Mouse (Mus musculus) spleen, postnatal 4 days (tissue): ENCODE results near the gene Igtp.
"Not testable (repeated sequence)": the region's sequence is repeated elsewhere in the genome, so short reads cannot be mapped to it uniquely, and the experiment has no call there.

ENCODE experiments used
- DNase-seq, 2 experiments: peaks; one replicate each; pipeline ENCODE4 v3.0.0; 2022; ENCODE audit warnings: low spot score in 2 of 2

The Igtp gene

DNA sequence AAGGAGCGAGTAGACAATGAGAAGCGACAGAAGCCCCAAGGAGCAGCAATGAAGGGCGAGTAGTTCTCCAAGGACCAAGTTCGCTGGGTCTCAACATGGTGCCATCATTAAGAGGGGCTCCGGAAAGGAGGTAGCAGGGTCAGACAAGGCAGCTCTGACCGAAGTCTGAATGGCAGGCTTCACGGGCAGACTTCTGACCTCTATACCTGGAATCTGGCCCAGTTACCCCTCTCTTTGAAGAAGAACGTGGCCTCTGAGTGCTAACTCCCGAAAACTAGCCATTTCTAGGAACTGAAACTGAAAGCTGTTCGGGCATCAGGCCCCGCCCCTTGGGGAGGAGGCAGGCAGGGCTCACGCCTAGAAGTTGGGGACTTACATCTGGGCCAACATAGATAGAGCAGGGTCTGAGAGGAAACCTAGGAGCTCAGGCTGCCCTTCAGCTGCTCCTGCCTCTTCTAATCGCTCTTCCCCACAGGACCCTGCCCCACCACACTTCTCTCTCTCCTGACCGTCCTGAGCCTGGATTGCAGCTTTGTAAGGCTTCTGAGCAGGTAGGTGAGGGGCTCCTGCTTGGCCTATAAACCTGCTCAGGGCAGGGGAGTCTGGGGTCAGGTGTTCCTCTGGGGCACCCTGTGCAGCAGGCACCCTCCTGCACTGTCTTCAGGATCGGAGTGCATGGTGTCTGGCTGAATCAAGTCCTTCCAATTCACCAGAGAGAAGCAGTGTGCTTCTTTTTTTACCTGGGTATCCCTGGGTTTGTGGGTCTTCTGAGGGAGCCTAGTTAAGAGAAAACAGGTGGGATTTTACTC lies at the start of gene Igtp, which contains the start of gene Irgm2:
Igtp (plus strand) TSS at position 328 of the 809 bp plus-strand sequence.
Irgm2 (plus strand) TSS at position 390 of the 809 bp plus-strand sequence.
- DNase-seq: peak; percentile 87 to 89

DNA sequence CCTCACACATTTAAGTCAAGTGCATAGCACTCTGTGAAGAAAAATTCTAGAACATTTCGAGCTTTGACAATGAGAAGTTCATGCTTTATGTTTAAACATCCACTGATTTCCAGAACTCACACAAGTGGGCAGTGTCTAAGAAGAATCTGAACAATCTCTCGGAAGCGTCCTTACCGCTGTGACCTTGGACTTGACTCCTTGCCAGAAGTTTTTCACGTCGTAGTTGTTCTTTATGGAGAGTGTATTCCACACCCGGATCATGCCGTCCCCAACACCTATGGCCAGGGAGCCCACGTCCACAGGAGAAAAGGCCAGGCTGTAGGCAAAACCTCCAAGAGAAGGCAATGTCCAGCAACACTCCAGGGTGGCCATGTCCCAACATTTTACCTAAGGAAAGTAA lies 43.9 kb upstream of the Igtp start:
- no peak for DNase-seq

DNA sequence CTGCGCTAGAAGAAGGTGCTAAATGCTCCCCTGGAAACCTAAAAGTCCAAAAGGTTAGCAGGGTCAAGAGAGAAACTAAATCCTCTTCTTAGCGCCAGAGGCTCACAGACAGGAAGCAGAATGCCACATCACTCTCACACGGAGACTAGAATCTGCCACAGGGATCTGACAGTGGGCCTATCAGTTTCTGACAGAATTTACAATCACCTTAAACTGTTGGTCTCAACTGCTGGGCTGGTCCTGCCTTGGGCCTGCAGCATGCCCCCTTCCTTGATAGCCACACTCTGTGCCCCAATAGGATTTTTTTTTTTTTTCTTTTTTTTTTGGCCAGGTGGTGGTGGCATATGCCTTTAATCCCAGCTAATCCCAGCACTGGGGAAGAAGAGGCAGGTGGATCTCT lies 42.5 kb upstream of the Igtp start:
- no peak for DNase-seq

DNA sequence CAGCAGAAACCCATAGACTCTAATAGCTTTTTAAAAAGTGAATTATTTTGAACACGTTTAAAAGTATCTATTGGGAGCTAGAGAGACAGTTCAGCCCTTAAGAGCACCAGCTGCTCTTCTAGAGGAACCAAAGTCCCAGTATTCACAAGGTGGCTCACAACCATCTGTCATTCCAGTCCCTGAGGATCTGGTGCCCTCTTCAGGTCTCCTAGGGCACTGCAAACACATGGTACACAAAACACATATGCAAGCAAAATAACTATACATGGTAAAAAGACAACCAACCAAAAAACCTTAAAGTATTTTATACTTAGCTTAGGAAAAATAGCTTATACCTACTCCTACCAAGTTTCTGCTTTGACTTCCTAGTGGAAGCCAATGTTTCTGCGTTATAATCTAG lies 34.3 kb upstream of the Igtp start:
- no peak for DNase-seq

DNA sequence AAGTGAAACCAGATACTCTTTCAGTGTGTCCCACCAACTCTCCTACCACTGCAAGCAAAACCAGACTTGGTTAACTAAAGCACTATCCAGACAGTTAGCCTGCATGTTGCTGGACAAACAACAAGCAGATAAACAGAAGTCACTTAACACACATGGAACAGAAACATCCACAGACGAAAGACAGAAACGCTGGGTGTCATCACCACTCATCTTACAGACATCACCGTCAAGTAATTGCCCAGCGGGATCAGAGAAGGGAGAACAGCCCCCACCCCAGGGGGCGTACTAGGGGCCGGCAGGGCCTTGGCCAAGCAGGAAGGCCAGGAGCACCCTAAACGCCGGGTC lies 31.6 kb upstream of the Igtp start:
- no peak for DNase-seq

DNA sequence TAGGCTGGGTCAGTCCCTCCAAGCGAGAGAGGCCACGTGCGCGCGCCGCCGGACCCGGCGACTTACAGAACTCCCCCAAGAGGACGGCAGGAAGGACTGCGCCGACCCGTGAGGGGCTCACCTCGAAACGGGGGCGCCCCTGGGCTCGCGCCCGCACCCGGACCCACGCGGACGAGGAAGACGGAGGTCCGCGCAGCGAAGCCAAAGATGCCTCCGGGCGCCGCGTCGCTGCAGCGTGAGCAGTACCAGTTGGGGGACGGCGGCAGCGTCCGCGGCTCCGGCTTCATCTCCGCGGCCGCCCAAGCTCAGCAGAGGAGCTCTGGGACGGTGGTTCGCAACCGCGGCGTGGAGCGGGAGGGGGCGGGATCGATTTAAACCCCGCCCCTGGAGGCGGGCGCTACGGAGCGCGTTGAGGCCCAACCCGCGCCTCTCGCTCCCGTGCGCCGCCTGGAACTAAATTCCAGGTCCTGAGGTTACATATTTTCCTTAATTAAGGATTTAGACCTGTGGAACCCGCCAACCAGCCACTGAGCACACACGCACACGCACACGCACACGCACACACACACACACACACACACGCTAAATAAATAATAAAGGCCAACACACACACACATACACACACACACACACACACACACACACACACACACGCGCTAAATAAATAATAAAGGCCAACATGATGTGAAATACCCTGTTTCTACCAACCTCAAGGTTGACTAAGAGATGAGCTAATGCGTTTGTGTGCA lies 31.0 kb upstream of the Igtp start, which contains the start of gene Gemin5:
Gemin5 (minus strand) TSS at position 373 of the 749 bp plus-strand sequence.
- DNase-seq: peak; percentile 88 to 94

DNA sequence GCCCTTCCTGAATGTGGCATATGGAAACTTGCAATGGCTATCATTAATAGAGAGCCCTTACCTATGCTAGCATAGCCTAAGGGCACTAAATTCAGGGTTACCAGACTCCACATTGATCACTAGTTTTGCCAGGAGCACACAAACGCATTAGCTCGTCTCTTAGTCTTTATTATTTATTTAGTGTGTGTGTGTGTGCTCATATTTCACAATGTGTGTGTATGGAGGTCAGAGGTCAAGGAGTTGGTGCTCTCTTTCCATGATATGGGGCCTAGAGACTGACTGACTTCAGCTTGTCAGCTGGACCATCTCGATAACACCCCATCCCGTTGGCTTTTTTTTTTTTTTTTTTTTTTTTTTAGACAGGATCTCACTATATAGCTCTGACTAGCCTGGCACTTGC lies 29.7 kb upstream of the Igtp start:
- DNase-seq: no peak

DNA sequence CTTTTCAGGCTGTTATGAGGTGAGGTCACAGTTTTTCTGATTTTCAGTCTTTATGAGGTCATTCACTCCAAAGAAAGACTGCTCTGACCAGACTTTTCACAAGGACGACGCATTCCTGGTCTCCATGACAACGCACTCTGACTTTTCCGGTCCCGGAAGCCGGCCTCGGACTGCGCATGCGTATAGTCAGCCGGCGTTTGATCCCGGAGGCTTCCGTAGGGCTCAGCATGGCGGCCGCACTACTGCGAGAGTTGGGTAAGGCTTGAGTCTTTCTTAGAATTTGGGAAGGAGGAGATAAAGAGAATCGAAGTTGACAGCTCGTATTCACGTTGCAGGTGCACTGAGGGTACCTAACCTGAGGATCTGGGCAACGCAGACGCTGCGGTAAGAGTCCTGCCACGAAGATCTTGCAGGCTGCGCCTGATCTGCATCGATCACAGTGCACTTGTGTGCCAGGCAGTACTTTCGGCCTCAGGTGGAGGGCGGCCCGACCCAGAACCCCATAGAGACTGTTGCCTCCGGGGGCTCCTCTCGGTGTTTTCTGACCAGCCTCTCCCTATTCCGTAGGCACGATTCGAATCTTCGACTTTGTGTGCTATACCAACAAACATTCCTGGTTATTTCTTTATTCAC lies 27.8 kb upstream of the Igtp start, which contains the start of gene Mrpl22:
Mrpl22 (plus strand) TSS at position 203 of the 633 bp plus-strand sequence.
- peak; percentile 93 to 98 for DNase-seq

DNA sequence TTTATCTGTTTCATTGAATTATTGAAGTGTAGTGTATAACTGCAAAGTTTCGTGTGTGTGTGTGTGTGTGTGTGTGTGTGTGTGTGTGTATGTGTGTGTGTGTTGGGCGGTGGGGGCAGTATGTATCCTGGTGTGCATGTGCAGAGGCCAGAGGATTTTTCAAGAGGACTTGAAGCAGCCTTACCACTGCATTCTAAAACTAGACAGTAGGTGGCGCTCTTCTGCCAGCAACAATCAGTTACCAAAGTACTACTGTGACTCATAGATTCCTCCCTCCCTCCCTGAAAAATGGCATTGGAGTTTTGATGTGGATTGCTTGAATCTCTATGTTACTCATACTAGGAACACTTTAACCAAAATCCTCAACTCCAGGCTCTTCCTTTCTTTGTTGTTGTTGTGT lies 19.8 kb upstream of the Igtp start:
- peak; percentile 70 to 84 for DNase-seq

DNA sequence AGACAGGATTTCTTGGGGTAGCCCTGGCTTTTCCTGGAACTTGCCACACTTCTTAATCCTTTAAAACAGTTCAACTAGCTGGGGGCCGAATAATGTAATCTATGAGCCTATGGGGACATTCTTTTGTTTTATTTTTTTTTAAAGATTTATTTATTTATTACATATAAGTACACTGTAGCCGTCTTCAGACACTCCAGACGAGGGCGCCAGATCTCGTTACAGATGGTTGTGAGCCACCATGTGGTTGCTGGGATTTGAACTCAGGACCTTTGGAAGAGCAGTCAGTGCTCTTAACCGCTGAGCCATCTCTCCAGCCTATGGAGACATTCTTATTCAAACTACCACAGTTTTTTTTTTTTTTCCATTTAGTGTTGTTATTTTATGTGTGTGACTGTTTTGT lies 19.4 kb upstream of the Igtp start:
- not testable (repeated sequence) for DNase-seq

DNA sequence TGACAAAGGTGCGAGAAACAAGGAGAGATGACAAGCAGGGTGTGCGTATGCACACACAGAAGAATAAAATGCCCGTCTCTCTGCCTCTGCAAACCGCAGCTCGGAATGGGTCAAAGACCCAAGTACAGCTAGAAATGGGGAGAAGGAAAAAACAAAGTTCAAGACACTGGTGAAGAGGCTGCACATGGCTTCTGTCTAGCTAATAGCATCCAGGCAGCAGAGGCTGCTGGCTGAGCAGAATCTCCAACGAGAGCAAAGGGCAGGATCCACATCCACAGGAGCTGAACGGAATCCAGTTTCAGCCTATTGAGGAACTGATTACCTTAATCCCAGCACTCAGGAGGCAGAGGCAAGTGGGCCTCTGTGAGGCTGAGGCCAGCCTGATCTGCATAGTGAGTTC lies 18.6 kb upstream of the Igtp start:
- DNase-seq: no peak

DNA sequence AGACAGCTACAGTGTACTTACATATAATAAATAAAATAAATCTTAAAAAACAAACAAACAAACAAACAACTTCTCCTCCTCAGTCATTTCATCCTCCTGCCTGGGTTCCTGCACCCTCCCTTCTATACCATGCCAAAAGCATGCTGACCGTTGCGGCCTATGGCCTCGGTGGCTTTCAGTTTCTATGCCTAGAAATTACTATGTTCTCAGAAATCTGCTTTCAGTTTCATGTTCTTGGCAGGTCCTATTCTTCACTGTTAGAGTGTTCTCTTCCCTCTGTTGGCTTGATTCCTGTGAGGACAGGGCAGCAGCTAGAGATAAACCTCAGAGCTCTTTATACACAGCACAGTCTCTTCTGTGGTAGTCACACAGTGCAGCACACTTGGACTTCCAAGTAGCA lies 15.8 kb upstream of the Igtp start:
- no peak for DNase-seq

DNA sequence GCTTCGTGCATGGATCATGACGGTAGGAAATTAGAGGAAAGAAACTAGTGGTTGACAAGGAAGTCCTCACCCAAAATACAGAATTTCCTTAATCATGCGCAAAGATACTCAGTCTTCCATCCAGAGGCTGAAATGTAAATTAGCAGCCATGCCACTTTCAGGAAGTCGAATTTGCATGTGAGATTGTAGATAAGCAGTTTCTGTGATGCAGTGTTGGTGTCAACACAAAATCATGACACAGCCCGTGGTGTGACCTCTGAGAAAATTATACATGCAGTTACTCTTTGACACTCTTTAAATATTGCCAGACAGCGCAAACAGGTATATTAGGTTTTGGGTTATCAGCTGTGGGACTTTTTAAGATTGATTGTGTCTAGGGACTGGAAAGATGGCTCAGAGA lies 9.7 kb upstream of the Igtp start:
- DNase-seq: no peak

DNA sequence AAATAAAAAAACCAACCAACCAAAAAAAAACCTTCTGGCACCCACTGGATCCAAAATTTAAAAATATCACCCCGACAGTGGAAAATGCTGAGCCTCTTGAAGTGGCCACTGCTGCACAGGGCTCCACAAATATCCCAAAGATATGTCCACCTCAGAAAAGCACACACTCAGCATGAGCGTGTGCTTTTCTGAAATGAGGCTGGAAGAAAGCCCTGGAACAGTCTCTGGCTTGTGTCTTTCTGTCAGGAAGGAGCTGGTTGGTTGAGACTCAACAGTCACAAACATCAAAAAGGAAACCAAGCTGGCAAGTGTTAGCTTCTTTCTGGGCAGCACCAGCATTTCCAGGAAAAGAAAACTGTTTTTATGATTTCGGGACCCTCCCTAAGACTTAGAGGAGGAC lies 6.0 kb upstream of the Igtp start:
- no peak for DNase-seq

DNA sequence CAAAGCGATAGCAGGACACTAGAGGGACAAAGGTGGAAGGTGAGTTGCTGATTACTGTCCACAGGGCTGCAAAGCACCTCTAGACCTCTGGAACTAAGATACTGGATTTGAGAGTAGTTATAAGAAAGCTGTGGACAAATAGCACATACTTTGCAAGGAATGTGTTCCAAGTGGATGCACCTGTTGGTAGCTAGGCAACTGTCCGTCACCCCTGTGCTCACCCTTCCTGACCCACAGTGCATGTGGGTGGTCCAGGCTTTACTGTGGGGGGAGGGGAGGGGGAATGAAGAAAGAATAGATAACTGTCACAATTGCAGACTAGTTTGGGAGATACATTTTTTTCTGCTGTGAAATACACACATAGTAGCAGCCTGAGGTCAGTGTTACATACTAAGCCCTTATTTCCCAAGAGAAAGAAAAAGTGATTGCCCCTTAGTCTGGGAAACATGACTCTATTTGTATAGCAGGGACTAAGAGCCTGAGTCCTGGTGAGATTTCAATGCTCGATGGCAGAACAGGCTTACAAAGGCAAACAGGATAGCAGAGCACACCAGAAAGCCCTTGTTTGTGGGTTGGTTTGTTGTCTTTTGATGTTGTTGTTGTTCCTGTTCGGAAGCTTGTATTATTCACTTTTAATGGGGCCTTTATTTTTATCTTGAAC lies 5.4 kb upstream of the Igtp start:
- no peak for DNase-seq

DNA sequence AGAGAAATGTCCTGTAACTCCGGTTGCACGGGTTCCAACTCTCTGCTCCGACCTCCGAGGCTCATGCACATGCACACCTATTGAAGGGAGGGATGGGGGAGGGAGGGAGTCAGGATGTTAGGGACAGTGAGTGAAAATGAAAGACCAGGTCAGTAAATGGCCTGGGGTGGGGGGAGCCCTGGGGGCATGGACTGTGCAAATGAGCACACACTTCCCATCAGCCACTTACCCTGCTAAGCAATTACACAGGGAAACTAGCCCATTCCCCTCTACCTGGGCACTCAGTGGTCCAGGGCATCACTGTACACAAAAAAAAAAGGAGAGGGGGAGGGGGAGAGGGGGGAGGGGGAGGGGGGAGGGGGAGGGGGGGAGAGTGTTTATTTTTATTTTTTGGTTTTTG lies 693 bp upstream of the Igtp start:
- no peak for DNase-seq

DNA sequence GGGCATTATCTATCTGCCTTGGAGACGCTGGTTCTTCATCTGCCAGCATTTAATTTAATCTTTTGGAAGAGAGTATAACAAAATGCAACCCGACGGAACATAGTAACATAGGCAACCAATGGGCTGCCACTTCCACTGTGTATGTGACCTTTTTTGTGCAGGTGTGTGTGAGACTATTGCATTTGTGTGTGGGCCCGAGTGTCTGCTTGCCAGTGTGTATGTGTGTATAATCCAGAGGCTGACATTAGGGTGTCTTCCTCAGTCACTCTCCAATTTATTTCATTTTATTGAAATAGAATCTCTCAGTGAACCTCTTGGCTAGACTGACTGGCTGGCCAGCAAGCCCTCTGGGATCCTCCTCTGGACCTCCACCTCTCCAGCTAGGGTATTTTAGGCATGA lies 870 bp downstream of the Igtp start:
- no peak for DNase-seq

DNA sequence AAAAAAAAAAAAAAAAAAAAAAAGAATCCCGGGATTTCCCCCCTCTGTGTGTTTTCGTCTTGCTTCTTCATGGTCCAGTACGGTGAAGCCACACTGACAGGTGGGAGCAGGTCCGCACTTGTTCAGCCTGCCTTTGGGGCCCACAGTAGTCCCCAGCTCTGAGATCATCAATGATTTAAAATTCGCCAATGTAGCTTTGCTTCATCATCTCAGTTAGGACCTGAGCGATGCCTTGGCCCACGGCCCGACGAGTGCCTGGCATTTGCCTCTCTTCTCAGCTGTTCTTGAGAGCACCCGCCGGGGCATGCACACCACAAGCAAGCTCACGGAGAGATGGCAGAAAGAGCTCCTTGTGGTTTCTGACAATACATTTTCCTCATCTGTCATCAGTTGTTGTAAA lies 1.7 kb downstream of the Igtp start:
- no peak for DNase-seq

DNA sequence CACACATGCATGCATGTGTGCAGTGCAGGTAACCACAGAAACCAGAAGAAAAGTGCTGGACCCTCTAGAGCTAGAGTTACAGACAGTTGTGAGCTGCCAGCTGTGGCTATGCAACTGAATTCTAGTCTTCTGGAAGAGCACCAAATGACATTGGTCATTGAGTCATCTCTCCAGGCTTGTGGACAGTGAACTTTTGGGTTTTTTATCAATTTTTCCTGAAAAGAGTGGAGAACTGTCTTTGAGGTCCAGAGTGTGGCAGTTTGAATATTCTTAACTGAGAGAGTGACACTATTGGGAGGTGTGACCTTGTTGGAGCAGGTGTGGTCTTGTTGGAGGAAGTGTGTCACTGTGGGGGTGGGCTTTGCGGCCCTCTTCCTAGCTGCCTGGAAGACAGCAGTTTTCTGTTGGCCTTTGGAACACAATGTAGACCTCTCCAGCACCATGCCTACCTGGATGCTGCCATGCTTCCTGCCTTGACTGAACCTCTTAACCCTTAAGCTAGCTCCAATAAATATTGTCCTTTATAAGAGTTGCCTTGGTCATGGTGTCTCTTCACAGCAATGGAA lies 11.0 kb downstream of the Igtp start:
- no peak for DNase-seq

DNA sequence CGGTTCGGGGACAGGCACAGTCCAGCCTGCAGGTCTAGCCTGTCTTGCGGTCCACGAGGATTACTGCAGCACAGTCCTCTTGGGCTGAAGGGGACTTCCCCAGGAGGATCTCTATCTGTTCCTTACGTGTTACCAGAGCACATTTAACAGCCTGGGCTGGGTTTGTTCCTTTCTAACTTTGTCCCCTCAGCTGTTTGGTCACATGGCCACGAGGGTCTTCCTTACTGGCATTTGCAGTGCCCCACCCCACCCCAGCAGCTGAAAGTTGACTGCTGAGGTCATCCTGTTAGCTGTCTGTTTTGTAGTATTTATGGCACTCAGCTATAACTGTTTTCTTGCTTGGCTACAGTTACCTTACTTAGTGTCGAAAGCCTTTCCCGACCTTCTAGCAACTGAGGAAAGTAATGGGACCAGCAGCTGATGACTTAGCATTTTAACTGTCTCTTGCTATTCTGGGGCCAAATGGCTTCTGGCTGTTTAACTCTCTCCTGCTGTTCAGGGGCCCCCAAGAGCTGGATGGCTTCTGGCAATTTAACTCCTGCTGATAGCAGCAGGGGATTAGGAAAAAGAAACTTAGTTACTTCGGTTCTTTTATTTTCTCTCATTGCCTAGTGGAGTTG lies 11.8 kb downstream of the Igtp start:
- DNase-seq: no peak

DNA sequence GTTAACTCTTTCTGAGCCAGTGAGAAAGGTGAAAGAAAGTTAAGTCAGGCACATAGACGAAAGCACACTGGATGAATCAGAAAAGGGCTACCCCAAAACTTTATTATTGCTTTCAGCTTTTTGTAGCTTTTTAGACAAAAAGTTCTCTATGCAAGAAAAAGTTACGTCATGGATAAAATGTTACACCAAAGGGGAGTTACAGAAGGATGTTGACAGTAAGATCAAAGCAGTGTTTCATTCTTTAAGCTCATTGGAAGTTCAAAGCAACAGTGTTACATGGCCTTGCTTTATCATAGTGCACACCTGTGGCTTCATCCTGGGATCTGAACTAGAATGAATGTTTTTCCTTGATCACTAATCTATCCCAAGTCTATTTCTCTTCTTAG lies 12.3 kb downstream of the Igtp start:
- DNase-seq: no peak
